Mouse (Mus musculus) kidney, embryonic 16.5 days (tissue): ENCODE measurements at regions not wholly inside any gene's neighbourhood (a gene's known extent, or its start where the extent isn't known, plus 50 kb on each side); places are given as distances from the start of the nearest gene placed in this dataset.

Experiments
- ATAC-seq: fragments of 200-750 bp; cut with Nextera tagmentation; 2 replicates; pipeline ENCODE4 v1.8.0; 2017; ENCODE audit warnings: moderate TSS enrichment; ENCODE audit not compliant: low FRiP score, low TSS enrichment
- H3K27ac ChIP-seq: fragments of 300-500 bp; sonication (generic); 2 replicates; pipeline ENCODE4 v1.5.1; 2014; ENCODE audit warnings: low read length
- H3K27me3 ChIP-seq: fragments of 300-500 bp; sonication (generic); 2 replicates; pipeline ENCODE4 v1.6.1; 2014; ENCODE audit warnings: low read length, control low read depth, mixed read lengths; ENCODE audit not compliant: insufficient read depth
- H3K36me3 ChIP-seq: fragments of 300-500 bp; sonication (generic); 2 replicates; pipeline ENCODE4 v1.6.1; 2014; ENCODE audit warnings: low read length, control low read depth, mixed read lengths; ENCODE audit not compliant: insufficient read depth
- H3K4me1 ChIP-seq: fragments of 300-500 bp; sonication (generic); 2 replicates; pipeline ENCODE4 v1.6.1; 2014; ENCODE audit warnings: low read length, control low read depth, mixed read lengths; ENCODE audit not compliant: insufficient read depth
- H3K4me2 ChIP-seq: fragments of 300-500 bp; sonication (generic); replicated peaks from 2 replicates; pipeline ENCODE4 v1.6.1; 2014; ENCODE audit warnings: low read depth, low read length
- H3K4me3 ChIP-seq: fragments of 300-500 bp; sonication (generic); 2 replicates; pipeline ENCODE4 v1.5.1; 2014; ENCODE audit warnings: mild to moderate bottlenecking, low read length
- H3K9ac ChIP-seq: fragments of 300-500 bp; sonication (generic); replicated peaks from 2 replicates; pipeline ENCODE4 v1.6.1; 2014; ENCODE audit warnings: low read length
- H3K9me3 ChIP-seq: fragments of 300-500 bp; sonication (generic); 2 replicates; pipeline ENCODE4 v1.6.1; 2016; ENCODE audit warnings: low read length, control low read depth
- WGBS: fragments of 180-500 bp; shearing (Covaris S2); extraction: QIAGEN DNeasy Blood & Tissue Kit; methylation state at CpG from one replicate; pipeline ENCODE4 v1.1.7; 2014; 5-methylcytosine and 5-hydroxymethylcytosine counted together

DNA sequence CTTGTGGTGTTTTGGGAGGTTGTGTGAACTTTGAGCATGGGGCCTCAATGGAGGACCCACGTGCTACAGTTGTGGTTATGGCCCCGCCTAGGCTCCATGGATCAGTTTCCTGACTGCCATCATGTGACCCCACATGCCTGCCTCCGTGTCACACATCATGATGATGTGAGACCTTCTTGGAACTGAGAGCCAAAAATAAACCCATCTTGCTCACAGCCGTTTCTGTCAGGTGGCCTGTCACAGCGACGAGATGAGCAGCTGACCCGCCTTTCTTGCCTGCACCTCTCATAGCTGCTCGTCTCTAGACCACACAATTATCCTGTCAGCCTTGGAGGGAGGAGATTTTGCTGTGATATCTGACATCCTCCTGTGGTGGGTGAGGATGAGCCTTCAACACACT is 60.4 kb upstream of the Lrpap1 start:
- no peak overlapping the region for H3K4me3 ChIP-seq
- no peaks in the 10 kb centered on the region for H3K4me1 ChIP-seq
- no peaks in the 10 kb centered on the region for H3K9me3 ChIP-seq
- no peak for ATAC-seq
- H3K9ac ChIP-seq: no peak overlapping the region
- H3K36me3 ChIP-seq: no peaks in the 10 kb centered on the region
- H3K4me2 ChIP-seq: no peak overlapping the region
- no peaks in the 10 kb centered on the region for H3K27me3 ChIP-seq
- WGBS: 71% methylated on average over 8 of the region's 8 CpGs
- no peak overlapping the region for H3K27ac ChIP-seq

- no peak for ATAC-seq
- Histone ChIP-seq H3K4me1 (no peaks in the 10 kb centered on the region), H3K4me3 (no peak overlapping the region), H3K9me3 (no peaks in the 10 kb centered on the region), H3K9ac (no peak overlapping the region), H3K27me3 (no peaks in the 10 kb centered on the region), H3K36me3 (no peaks in the 10 kb centered on the region), H3K27ac (no peak overlapping the region), H3K4me2 (no peak overlapping the region)
- 79% methylated on average over 2 of the region's 2 CpGs for WGBS
Measured at GRCm38 (mm10) chr5:35165459-35165858, 59.9 kb upstream of the Lrpap1 start.

DNA sequence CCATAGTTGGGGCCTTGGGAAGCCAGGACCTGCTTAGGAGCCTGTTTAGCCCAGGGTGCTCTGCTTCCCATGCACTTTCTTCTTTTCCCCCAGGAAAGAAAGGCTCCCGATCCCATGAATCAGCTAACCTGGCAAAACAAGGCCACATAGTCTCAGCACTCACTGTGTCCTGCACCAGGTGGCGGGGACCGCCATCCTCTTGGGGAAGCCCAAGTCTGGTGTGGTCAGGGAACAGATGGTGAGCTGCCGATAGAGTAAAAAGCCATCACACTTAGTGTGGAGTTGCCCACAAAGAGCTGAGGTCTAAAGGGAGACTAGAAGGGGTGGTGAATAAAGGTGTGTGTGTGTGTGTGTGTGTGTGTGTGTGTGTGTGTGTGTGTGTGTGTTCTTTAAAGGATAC is 57.0 kb upstream of the Lrpap1 start:
- H3K4me3 ChIP-seq: no peak overlapping the region
- H3K9me3 ChIP-seq: no peaks in the 10 kb centered on the region
- no peaks in the 10 kb centered on the region for H3K27me3 ChIP-seq
- H3K4me2 ChIP-seq: no peak overlapping the region
- 91% methylated on average over 4 of the region's 4 CpGs for WGBS
- peaks cover 19% of the 10 kb centered on the region for H3K4me1 ChIP-seq
- H3K36me3 ChIP-seq: no peaks in the 10 kb centered on the region
- no peak for ATAC-seq
- H3K27ac ChIP-seq: no peak overlapping the region
- H3K9ac ChIP-seq: no peak overlapping the region

GRCm38 (mm10) chr5:35162120-35162519 is 56.6 kb upstream of the Lrpap1 start:
- Histone ChIP-seq H3K9me3 (no peaks in the 10 kb centered on the region), H3K4me1 (peaks cover 19% of the 10 kb centered on the region), H3K36me3 (no peaks in the 10 kb centered on the region), H3K4me2 (no peak overlapping the region), H3K4me3 (no peak overlapping the region), H3K27me3 (no peaks in the 10 kb centered on the region), H3K9ac (no peak overlapping the region), H3K27ac (no peak overlapping the region)
- no peak for ATAC-seq
- WGBS: 94% methylated on average over 3 of the region's 3 CpGs

DNA sequence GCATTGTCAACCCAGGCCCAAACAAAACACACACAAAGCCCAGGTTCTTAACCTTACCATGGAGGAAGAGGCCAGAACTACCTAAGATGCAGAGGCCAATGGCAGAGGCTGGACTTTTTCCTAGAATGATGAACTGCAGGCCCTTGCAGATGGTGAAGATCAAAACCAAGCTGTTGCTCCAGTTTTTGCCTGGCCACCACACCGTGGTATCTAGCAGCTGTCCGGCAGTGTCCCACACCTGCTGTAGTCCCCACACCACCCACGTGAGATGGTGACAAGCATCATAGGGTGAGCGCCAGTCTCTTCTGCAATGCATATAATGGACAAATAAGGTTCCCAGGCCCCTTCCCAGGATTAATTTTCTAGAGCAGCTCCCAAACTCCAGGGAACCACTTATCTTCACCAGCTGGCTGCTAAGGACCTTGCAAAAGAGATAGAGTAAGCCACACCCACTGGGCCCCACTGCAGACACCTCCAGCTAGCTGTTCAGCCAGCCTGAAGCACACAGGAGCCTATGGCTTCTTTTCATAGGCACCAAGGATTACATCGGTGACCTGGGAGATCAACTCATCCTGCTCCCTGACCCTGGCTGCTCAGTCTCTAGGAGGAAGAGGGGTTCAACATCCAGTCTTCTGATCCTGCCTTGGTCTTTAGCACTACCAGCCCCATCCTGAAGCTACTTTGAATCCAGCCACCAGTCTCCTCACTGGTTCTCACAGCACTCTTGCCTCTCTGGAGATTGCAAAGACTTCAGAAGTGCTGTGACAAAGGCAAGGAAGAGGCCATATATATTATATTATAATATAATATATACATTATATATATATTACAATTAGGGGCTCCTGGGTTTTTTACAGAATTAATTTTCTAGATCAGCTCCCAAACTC is 55.6 kb upstream of the Lrpap1 start:
- ATAC-seq: no peak
- Histone ChIP-seq H3K27ac (no peak overlapping the region), H3K9ac (no peak overlapping the region), H3K4me1 (peaks cover 19% of the 10 kb centered on the region), H3K36me3 (no peaks in the 10 kb centered on the region), H3K9me3 (no peaks in the 10 kb centered on the region), H3K27me3 (no peaks in the 10 kb centered on the region), H3K4me3 (no peak overlapping the region), H3K4me2 (no peak overlapping the region)
- WGBS: 88% methylated on average over 5 of the region's 5 CpGs

- H3K4me1 ChIP-seq: peaks cover 19% of the 10 kb centered on the region
- H3K4me2 ChIP-seq: no peak overlapping the region
- ATAC-seq: no peak
- no peak overlapping the region for H3K4me3 ChIP-seq
- no peak overlapping the region for H3K27ac ChIP-seq
- H3K27me3 ChIP-seq: no peaks in the 10 kb centered on the region
- H3K9ac ChIP-seq: no peak overlapping the region
- H3K9me3 ChIP-seq: no peaks in the 10 kb centered on the region
- 68% methylated on average over 4 of the region's 4 CpGs for WGBS
- no peaks in the 10 kb centered on the region for H3K36me3 ChIP-seq
Measured at GRCm38 (mm10) chr5:35159854-35160253, 54.3 kb upstream of the Lrpap1 start.

DNA sequence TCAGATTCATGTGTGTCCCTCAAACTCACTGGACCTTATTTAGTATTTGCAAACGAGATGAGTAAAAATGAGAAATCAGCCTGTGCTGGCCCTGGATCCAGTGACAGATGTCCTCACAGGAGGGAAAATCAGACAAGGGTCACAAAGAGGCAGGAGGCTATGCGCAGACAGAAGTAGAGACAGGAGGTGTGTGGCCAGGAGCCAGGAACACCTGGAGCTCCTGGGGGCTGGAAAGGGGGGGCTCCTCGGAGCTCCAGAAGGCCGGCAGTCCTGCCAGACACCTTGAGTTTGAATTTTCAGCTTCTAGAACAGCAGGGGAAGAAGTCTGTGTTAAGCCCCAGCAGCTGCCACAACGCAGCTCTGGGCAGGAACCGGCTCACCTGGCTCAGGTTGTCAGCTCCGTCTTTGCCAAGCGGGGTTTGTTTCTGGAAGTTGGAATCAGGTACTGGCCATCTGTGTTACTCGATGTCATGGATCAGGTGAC is 53.7 kb upstream of the Lrpap1 start:
- ATAC-seq: no peak
- H3K4me2 ChIP-seq: no peak overlapping the region
- no peak overlapping the region for H3K4me3 ChIP-seq
- no peak overlapping the region for H3K27ac ChIP-seq
- no peaks in the 10 kb centered on the region for H3K36me3 ChIP-seq
- H3K4me1 ChIP-seq: peaks cover 19% of the 10 kb centered on the region
- WGBS: 45% methylated on average over 9 of the region's 9 CpGs
- no peaks in the 10 kb centered on the region for H3K27me3 ChIP-seq
- no peak overlapping the region for H3K9ac ChIP-seq
- H3K9me3 ChIP-seq: no peaks in the 10 kb centered on the region

GRCm38 (mm10) chr5:35158346-35159047 is 52.9 kb upstream of the Lrpap1 start:
- WGBS: 25% methylated on average over 8 of the region's 8 CpGs

DNA sequence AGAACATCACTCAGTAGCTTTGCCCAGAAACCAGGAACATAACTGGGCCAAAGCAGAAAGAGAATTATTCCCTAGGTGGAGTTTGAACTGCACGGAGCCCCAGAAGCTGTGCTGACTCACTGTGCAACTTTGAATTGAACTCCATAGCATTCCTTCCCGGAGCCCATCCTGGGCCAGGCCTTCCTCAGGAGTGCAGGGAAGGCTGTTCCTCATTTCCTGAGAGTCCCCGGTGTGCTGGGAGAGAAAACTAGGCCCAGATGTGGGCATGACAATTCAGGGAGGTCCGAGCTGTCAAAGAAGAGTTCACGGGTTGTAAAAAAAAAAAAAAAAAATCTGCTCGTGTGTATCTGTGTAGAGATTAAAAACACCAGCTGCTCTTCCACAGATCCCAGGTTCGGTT is 50.8 kb upstream of the Lrpap1 start:
- WGBS: 64% methylated on average over 7 of the region's 7 CpGs
- Histone ChIP-seq H3K27ac (no peak overlapping the region), H3K4me3 (no peak overlapping the region), H3K9me3 (peaks cover 1% of the 10 kb centered on the region; the same call in 1 of the 2 replicates), H3K36me3 (no peaks in the 10 kb centered on the region), H3K27me3 (no peaks in the 10 kb centered on the region), H3K4me1 (peaks cover 19% of the 10 kb centered on the region), H3K9ac (no peak overlapping the region), H3K4me2 (no peak overlapping the region)
- no peak for ATAC-seq

More at GRCm38 (mm10) chr5:35158346-35159047, 52.9 kb upstream of the Lrpap1 start:
- Histone ChIP-seq H3K9ac (no peak overlapping the region), H3K9me3 (no peaks in the 10 kb centered on the region), H3K36me3 (no peaks in the 10 kb centered on the region), H3K27ac (0 out of 2 replicates have a peak overlapping the region, but pooled peaks have one; percentile 14), H3K27me3 (no peaks in the 10 kb centered on the region), H3K4me1 (peaks cover 19% of the 10 kb centered on the region), H3K4me2 (no peak overlapping the region), H3K4me3 (no peak overlapping the region)
- no peak for ATAC-seq

DNA sequence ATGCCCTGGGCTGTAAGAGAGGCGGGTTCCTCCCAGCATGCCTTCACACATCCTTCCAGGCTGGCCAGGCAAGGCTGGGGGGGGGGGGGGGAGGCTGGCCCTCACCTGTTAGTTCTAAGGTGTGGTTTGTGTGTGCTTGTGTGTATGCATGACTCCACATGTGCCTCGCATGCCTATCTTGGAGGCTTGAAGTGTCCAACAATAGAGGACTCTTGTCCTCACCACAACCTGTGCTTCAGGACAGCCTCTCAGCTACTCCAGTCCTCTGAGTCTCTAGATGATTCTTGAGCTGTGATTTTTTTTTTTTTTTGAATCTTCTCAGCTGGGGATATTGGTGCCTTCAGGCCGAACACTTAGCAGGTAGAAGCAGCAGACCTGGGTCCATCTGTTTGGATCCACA is 50.2 kb upstream of the Lrpap1 start:
- 80% methylated on average over 3 of the region's 3 CpGs for WGBS
- Histone ChIP-seq H3K4me1 (peaks cover 19% of the 10 kb centered on the region), H3K9me3 (peaks cover 5% of the 10 kb centered on the region; the same call in 1 of the 2 replicates), H3K27me3 (no peaks in the 10 kb centered on the region), H3K4me2 (no peak overlapping the region), H3K27ac (no peak overlapping the region), H3K36me3 (no peaks in the 10 kb centered on the region), H3K4me3 (no peak overlapping the region), H3K9ac (no peak overlapping the region)
- ATAC-seq: no peak
